Mouse (Mus musculus) spleen, postnatal 10 days (tissue): ENCODE data around the gene Pnmal2.
"Not testable (repeated sequence)": the region's sequence is repeated elsewhere in the genome, so short reads cannot be mapped to it uniquely, and the experiment has no call there.

Source experiments
- DNase-seq, 2 experiments: peaks; one replicate each; pipeline ENCODE4 v3.0.0; 2021 to 2022; ENCODE audit warnings: low spot score in 2 of 2

Gene Pnmal2

DNA sequence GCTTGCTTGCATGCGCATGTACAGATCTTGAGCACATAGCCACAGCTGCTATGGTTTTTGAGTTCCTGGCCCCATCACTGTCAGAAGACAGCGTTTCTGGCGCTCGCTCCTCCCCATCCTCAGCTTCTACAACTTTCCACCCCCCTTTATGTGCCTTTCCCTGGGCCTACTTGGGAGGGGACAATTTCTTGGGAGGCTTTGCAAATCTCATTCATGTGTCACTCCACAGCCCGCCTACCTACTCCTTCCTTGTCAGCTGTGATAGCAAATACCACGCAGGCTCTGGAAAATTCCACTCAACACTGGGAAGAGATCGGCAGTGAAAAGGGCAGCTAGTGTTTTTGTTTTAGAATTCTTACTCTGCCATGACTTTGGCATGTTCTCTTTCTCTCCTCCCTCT is 4.2 kb upstream of the Pnmal2 start:
- no peak for DNase-seq

DNA sequence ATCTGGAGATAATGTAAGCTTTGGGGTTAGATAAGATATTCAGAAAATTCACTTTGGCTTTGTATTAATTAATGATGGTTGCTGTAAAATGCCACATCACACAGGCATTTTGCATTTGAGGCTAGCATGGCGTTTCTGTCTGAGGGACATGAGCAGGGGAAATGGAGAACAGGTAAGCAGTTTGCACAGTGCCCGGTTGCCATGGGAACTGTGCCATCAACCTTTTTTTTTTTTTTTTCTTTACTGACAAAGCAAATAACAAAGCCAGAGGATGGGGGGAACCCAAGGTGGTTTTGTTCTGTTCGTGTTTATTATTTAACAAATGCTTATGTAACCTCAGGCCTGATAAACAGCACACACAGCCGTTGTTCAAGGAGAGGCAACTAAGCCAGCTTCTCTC is 1.6 kb upstream of the Pnmal2 start:
- DNase-seq = no peak

DNA sequence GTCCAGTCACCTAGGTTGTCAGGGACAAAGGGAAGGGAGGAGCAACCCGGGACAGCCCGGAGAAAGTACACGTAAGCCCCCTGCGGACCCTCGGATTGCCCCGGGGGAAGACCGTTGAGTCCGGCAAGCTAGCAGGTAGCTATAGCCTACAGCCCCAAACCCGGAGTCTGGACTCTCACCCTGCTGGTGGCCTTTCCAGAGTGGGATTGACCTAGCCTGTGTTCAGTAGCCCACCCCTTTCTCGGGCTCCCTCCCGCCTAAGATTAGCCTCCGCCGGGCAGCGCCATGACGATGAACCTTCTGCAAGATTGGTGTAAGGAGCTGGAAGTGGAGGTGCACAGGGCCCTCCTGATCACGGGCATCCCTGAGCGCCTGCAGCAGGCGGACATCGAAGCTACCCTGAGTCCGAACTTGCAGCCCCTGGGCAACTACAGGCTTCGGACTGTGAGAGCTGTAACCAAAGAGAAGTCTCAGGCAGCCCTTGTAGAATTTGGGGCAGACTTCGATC is 380 bp downstream of the Pnmal2 start:
- DNase-seq = peak in 1 of 2 experiments; percentile 15

DNA sequence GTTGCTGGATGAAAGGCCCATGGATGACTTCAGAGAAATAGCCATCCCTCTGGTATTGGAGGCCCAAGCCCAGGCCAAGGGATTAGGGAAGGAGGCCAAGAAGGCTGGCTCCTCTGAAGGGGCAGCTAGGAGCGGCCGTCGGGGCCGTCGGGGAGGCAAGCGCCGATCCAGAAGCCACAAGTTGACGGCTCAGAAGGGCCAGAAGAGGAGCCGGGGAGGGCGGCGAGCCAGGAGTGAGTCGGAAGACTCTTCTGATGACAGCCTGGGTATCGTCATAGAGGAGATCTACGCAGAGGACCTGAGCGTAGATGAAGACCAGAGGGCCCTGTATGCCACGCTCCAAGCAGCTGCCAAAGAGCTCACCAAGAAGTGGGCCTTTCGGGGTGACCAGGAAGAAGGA is 937 bp downstream of the Pnmal2 start:
- DNase-seq = no peak

DNA sequence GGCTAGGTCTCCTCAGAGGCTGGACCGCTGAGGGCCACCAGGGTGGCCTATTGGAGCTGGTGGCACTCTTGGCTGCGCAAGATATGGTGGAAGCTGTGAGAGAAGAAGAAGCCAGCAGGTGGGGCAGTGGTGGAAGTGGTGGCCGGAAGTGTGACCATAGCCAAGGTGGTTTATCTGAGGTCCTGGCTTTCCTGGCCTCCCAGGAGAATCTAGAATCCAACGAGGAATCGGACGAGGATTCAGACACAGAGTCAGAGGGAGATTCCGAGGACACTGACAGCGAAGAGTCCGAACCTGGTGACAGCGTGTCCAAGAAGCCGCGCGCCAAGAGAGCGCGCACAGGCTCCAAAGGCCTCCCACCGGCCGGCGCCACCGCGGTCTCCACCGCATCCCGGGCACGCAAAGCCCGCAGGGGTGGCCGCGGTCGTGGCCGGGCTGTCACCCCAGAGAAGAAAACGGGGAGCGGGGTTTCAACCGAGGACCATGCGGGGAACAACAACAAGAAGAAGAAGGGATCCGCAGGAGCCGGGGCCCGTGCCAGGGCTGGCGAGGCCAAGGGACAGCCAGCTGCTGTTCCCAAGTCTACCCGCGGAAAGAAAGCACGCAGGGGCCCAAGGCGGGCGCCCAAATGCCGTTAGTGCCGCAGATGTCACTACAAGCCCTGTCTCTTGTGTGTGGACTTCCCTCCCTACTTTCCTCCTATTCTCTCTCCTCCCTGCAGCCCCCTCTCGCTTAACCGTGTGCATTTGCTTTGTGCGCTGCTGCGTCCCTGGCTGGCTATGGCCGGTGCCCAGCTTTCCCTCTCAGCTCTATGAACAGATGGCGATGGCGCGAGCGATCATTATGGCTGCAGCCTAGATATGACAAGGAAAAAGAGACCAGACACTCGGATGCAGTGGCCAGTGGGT is 2.2 kb downstream of the Pnmal2 start:
- peak in 1 of 2 experiments; percentile 20 for DNase-seq

DNA sequence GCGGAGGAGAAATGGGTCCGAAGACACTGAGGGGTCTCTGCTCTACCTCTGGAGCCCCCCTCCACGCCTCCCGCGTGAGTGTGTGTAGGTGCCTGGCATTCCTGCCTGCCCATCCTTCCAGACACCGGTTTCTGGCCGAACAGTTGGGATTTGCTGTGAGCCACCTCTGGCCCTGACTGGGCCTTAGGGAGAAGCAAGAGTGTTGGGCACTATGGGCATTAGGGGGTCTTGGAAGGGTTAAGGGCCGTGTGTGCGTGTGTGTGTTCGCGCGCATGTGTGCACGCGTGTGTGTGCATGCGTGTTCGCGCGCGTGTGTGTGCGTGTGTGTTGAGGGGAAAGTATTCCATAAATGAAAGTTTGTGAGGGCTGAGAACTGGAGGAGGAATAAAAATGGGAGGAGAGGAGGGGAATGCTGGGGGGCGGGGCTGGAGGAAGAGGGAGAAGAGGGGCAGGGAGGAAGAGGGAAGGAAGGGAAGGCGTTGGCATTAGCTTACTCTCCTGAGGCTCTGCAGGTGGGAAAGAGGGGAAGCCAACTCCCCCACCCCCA is 2.9 kb downstream of the Pnmal2 start:
- DNase-seq = no peak

DNA sequence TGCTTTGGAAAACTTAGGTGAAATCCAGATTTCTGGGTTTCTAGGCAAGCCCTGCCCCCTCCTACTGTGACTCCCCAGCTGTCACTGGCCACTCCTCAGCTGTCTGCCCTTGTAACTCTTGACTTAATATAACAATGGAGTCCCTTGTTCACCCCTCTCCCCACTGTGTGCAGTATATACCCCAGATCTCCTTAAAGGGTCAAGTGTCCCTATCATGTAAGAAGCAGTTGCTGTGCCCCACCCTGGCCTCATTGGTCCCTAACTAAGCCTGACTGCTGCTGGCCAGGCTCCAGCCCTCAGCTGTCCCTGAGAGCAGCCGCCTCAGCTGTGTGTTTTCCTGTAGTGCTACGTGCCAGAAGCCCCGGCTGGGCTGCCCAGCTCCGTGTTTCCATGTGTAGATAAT is 3.5 kb downstream of the Pnmal2 start:
- no peak for DNase-seq

DNA sequence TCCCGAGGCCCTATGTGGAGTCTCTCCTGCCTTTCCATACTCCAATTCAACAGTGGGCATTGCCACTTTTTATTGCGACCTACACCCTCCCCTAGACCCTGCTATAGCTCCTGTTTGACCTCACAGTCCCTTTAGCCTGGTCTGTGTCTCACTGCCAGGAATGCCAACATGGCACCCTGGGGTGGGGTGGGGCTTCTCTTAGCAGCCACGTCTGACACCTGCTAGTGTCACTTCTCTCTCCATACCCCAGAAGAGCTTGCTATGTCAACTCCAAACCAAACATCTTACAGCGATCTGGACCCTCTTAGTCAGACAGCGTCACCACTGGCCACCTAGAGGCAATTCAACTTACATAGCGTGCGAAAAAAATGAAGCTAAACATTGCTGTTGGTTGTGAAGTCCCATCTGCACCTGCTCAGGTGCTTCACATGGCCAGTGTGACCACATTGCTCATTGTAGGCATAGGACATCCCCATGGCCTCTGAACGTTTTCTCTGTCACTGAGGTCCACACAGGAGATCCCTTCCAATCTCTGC is 4.5 kb downstream of the Pnmal2 start:
- no peak for DNase-seq

DNA sequence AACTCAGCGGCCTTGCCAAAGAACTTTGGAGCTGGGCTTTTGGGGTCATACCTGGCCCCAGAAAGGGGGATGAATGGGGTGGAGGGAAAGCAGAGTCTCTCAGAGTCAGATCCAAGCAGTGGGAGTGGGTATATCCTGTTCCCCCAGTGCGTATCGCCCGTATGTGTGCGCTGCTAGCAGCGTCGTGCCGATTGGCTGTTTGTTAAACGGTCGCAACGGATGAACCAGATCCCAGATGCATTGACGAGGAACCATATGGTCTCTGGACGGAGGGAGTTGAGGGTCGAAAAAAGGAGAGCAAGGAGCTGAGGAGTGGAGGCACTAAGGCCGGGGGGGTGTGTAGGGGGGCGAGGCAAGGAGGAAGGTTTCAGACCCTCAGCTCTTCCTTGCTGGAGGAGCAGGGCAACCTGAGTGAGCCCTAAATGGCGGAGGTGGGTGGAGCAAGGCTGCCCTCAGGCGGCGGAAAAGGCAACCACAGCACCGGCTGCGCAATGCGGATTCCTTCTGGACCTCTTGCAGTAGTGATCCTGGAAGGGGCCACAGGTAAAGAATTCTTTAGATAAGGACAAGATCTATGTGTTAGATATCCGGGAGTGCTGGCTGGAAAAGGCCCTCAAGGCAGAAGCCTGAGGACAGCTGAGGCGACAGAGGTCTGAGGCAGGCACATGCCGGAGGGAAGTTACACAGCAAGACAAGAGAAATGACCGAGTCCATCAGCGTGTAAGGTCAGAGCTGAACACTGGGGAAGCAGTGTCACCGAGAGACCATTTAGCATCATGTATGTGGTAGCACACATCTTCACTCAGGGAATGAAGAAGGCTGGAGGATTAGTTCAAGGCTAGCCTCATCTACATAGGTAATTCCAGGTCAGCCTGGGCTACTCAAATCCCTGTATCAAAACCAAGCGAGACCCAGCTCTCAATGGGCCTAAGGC is 5.7 kb downstream of the Pnmal2 start:
- peak; percentile 53 to 74 for DNase-seq

DNA sequence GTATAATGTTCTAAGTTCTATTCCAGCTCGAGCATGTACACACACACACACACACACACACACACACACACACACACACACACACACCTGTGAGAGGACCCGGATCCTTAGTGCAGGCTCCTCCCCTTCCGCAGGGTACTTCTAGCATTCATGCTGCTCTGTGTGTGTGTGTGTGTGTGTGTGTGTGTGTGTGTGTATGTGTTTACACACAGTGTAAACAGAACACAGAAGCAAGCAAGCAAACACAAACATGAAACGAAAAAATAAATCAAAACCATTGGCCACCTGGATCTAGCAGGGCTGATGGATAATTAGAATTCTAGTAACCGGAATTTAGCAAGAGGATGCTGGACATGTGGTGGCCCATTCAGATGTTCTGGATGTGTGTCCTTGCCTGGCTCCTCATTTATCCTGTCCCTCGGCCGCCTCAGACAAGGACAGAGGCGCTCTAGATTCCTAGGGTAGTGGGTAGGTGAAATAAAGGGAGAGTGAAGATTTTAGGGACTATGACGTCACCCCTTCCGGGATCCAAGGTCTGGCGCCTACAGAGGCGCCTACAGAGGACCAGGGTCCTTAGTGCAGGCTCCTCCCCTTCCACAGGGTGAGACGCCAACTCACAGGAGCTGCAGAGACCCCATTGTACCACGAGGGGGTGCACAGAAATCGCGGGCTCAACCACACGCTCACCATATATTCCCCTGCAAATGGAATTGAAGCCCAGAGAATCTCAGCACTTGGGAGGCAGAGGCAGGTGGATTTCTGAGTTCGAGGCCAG is 6.6 kb downstream of the Pnmal2 start:
- DNase-seq = peak; percentile 36 to 77

DNA sequence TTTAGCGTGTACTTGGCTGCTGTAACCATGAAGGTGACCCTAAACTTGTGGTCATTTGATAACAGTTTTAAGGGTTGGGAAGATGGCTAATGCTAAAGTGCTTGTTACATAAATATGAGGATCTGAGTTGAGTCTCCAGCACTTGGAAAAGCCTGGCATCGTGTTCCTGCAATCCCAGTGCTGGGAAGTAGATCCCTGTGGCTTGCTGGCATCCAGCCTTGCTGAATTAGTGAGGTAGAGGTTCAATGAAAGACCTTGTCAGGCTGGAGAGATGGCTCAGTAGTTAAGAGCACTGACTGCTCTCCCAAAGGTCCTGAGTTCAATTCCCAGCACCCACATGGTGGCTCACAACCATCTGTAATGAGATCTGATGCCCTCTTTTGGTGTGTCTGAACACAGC is 9.3 kb downstream of the Pnmal2 start:
- DNase-seq = not testable (repeated sequence)

DNA sequence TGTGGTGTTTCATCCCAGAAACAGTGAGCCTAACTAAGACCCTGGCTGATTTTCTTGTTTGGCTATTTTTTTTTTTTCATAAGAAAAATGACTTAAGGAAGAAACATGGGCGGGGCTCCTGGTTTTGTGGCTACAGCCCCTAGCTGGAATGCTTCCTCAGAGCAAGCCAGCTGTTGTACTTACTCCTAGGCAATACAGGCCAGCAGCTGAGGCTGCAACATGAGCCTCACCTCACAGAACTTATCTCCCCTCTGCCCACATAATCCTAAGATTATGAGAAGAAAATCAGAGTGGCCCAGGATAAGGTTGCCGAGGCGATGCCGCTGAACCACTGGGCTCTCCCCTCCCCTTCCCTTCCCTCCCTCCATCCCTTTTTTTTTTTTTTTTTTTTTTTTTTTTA is 11.2 kb downstream of the Pnmal2 start:
- DNase-seq = no peak

DNA sequence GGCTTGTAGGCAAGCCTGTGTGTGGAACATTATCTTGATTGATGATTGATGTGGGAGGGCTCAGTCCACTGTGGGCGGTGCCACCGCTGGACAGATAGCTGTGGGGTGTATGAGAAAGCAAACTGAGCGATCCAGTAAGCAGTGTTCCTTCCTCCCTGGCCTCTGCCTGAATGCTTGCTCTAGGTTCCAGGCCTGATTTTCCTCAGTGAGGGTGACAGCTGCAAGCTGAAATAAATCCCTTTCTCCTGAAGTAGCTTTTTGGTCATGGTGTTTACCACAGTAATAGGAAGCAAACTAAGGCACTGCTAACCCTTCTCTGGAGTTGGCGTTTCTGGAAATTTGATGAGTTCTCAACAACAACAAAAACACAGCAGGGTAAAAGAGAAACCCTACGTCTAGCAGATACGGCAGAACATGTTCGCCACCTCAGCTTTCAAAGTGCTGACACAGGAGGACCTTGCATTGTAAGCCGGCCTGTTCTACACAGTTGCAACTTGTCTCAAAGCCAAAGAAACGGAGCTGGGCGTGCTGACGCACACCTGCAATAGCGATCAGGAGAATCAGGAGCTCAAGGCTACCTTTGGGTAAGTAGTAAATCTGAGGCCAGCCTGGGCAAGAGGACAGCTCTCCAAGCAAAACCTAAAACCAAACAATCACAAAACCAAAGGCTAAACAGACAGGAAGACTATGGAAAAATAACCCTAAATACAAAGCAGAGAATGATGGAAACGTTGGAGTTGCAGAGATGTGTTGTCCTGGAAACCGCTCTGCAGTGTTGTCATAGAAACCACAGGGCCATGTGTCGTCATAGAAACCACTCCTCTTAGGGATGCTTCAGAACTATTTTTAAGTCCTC is 12.2 kb downstream of the Pnmal2 start:
- no peak for DNase-seq

DNA sequence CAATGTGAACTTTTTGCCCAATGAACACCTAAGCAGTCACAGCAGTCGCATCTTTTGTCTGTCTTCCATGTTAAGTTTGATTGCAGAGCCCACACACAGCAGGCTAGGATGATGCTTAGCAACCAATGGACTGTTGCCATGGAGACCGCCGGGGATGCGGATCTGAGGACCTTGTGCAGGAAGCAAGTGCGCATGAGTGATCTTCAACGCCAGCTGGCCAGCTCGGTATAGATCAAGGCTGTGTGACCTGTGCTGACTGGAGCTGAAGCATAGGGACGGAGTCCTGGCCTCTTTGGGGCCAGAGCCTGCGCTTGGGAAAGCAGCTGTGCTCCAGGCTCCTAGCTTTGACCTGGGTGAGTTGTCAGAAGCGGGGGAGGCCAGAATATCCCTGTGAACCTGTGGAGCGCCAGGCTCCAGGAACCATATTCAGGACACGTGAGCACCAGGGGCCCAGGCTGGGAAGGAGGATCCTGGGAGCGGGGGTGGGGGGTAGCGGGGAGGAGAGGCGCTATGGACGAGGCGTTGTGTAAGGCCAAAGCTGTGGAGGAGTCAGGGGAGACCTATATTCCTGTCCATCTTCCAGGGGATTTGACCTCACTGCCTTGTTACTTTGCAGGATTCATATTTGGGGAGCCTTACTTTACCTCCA is 15.2 kb downstream of the Pnmal2 start, which contains the start of gene Pnmal1:
Gene Pnmal1, plus strand, starts transcription at position 141 of the 649 bp plus-strand sequence.
- DNase-seq = no peak

DNA sequence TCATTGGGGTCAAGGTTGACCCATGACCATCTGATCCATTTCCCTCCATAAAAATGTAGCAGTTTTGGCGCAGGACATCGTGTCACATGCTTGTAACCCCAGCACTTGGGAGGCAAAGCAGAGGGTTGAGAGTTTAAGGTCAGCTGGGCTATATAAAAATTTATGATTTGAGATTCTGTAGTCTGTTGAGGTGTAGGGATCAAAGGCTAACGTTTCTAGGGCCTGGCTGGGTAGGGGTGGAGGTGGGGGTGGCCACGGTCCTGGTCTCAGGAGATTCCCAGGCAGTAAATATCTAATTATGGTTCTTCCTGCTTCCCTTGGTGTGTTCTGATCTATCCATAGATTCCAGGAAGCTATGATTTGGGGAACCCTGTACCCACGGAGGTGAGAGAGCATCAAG is 17.2 kb downstream of the Pnmal2 start:
- no peak for DNase-seq

DNA sequence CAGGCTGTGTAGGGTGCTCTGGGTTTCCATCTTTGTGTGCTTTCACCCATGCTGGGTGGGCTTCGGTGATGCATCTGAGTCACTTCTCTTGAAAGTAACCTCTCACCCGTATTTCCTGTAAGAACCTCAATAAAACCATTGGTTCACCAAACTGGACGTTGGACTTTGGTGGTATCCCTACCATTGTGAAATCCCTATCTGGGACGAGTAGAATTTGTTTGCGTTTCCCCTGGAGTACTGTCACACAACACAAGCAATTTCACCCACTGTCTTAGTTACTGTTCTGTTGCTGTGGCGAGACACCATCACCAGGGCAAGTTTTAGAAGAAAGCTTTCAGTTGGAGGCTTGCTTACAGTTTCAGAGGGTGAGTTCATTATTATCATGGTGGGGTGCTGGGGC is 23.9 kb downstream of the Pnmal2 start:
- no peak for DNase-seq

DNA sequence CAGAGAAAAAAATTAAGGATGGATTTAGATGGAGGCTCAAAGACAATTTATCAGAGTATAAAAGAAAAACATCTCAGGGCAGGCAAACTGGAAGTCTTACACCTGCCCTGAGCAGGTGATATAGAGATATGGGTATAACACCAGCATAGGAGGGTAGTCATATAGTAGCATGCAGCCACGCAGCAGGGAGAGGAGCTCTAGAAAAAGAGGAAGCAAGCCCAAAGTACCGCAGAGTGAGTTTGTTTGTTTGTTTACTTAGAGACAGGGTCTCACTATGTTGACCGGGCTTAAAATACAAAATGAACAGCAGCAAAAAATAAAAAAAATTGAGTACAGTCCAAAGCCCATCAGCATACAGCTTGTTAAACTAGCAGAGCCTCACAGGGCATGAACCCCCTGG is 26.7 kb downstream of the Pnmal2 start:
- no peak for DNase-seq

DNA sequence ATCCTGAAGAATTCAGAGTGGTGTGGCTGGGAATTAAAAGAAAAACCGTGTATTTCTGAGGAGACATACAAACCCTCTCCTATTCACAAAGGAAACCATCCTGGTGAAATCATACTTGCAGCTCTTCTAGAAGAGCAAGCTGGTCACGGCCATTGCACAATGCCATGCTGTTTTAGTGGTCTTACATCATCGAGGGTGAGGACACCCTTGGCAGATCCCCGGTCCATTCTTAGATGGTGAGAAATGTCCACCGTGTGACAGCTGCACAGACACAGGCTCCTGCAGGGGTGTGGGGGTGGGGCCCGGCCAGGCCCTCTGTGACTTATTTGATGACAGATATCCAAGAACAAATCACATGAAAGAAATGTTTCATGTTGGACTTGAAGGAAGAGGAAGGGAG is 29.5 kb downstream of the Pnmal2 start:
- DNase-seq = no peak

DNA sequence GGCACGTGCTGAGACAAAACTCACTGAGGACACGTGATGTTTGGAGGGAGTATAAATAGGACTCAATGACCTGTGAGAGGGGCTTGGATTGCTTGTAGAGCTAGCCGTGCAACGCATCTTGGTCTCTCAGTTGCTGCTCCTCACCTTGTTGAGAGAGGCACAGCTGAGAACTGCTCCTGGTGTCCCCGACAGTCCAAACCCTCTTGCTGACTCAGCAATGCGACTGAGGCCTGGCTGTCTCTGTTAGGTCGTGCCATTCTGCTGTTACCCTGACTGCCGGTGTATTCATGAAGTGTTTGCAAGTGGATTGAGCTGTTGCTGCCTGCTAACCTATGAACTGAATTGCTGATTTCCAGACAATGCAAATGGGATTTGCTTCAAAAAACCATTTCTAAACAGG is 31.8 kb downstream of the Pnmal2 start:
- DNase-seq = no peak

DNA sequence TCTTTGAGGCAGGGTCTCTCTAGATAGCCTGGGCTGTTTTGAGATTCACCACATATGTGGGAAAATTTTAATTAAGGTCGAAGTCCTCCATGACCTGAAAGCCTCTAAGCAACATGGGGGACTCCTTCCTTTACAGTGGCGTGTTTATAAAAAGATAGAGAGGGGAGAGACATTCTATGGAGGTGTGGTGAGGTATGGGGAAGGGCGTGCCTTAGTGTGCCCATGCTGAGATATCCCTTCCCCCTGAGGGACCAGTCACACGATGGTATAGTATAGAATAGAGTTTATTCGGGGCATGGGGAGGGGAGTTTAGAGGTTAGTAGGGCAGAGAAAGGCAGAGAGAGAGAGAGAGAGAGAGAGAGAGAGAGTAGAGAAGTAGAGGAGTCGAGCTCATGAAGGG is 33.7 kb downstream of the Pnmal2 start:
- DNase-seq = no peak
